Mouse (Mus musculus): ENCODE results near the gene L1td1. TPM values are rescaled to one million over a fixed set of nuclear protein-coding genes. Genes with fewer than 3 reads are reported as not detected.

Gene L1td1
- polyA plus RNA-seq, 1 experiment from 2014 or later = not detected

GRCm38 (mm10) chr4:98693465-98694185 lies 32.9 kb upstream of the L1td1 start:
- TF ChIP-seq EP300 (IDR thresholded peaks at IDR 0.05) (no peak), CTCF (IDR thresholded peaks at IDR 0.05) (no peak)
- Histone ChIP-seq H3K9ac (replicated peaks; ENCODE audit: low read depth) (no peak overlapping the region), H3K4me1 (ENCODE audit: insufficient read depth, low read depth, low read length) (no peaks in the 10 kb centered on the region), H3K4me2 (replicated peaks; ENCODE audit: low read depth, low read length) (no peak overlapping the region), H3K27ac (ENCODE audit: low read length) (no peak overlapping the region), H3K4me3 (ENCODE audit: low read depth, low read length) (no peak overlapping the region), H3K27me3 (replicated peaks; ENCODE audit: insufficient read depth, low read length) (no peaks in the 10 kb centered on the region), H3K9me3 (ENCODE audit: low read length) (no peaks in the 10 kb centered on the region), H3K36me3 (ENCODE audit: insufficient read depth, low read length) (no peaks in the 10 kb centered on the region)
- ATAC-seq = no peak
- DNase-seq (ENCODE audit: low spot score) = no peak
- 31% methylated on average over 9 of the region's 9 CpGs for WGBS

- no peaks in the 10 kb centered on the region for H3K4me1 ChIP-seq (ENCODE audit: insufficient read depth, low read depth, low read length)
- TF ChIP-seq EP300 (IDR thresholded peaks at IDR 0.05) (no peak), CTCF (IDR thresholded peaks at IDR 0.05) (no peak)
- no peak overlapping the region for H3K4me2 ChIP-seq (replicated peaks; ENCODE audit: low read depth, low read length)
- H3K9me3 ChIP-seq (ENCODE audit: low read length) = no peaks in the 10 kb centered on the region
- no peak for ATAC-seq
- no peak overlapping the region for H3K27ac ChIP-seq (ENCODE audit: low read length)
- H3K36me3 ChIP-seq (ENCODE audit: insufficient read depth, low read length) = no peaks in the 10 kb centered on the region
- 82% methylated on average over 3 of the region's 4 CpGs for WGBS
- DNase-seq (ENCODE audit: low spot score) = no peak
- H3K27me3 ChIP-seq (replicated peaks; ENCODE audit: insufficient read depth, low read length) = no peaks in the 10 kb centered on the region
- H3K4me3 ChIP-seq (ENCODE audit: low read depth, low read length) = no peak overlapping the region
- H3K9ac ChIP-seq (replicated peaks; ENCODE audit: low read depth) = no peak overlapping the region
Observed at GRCm38 (mm10) chr4:98697932-98698331, 28.6 kb upstream of the L1td1 start.

- WGBS = 49% methylated on average over 3 of the region's 3 CpGs
Observed at GRCm38 (mm10) chr4:98698921-98699320, 27.6 kb upstream of the L1td1 start.

DNA sequence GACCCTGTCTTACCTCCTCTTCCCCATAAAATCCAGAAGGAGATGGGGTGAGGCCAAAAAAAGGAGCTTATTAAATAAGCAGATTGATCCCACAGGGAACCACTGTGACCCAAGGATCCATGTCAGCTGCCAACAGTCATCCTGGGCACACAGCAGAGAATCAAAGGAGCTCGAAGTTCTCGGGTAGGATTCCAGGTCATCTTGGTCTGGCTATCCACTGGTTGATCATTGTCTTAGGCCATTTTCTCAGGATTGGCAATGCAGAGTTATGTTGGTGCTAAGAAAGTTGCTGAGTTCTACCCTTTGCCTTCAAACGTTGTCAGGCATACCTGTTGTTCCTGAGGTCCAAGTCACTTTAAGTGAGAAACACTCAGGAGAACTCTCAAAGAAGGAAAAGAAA lies 26.4 kb upstream of the L1td1 start:
- Histone ChIP-seq H3K4me3 (ENCODE audit: low read depth, low read length) (no peak overlapping the region), H3K9me3 (ENCODE audit: low read length) (no peaks in the 10 kb centered on the region), H3K27ac (ENCODE audit: low read length) (no peak overlapping the region), H3K9ac (replicated peaks; ENCODE audit: low read depth) (no peak overlapping the region), H3K4me2 (replicated peaks; ENCODE audit: low read depth, low read length) (no peak overlapping the region), H3K4me1 (ENCODE audit: insufficient read depth, low read depth, low read length) (no peaks in the 10 kb centered on the region), H3K36me3 (ENCODE audit: insufficient read depth, low read length) (no peaks in the 10 kb centered on the region), H3K27me3 (replicated peaks; ENCODE audit: insufficient read depth, low read length) (no peaks in the 10 kb centered on the region)
- no peak for TF ChIP-seq CTCF (IDR thresholded peaks at IDR 0.05)
- TF ChIP-seq EP300 (IDR thresholded peaks at IDR 0.05) = no peak
- 92% methylated on average over 3 of the region's 3 CpGs for WGBS
- DNase-seq (ENCODE audit: low spot score) (no peak), ATAC-seq (no peak)

More at GRCm38 (mm10) chr4:98698921-98699320, 27.6 kb upstream of the L1td1 start:
- TF ChIP-seq EP300 (IDR thresholded peaks at IDR 0.05) (no peak), CTCF (IDR thresholded peaks at IDR 0.05) (no peak)
- Histone ChIP-seq H3K27me3 (replicated peaks; ENCODE audit: insufficient read depth, low read length) (no peaks in the 10 kb centered on the region), H3K4me1 (ENCODE audit: insufficient read depth, low read depth, low read length) (no peaks in the 10 kb centered on the region), H3K9me3 (ENCODE audit: low read length) (no peaks in the 10 kb centered on the region), H3K4me3 (ENCODE audit: low read depth, low read length) (no peak overlapping the region), H3K27ac (ENCODE audit: low read length) (no peak overlapping the region), H3K4me2 (replicated peaks; ENCODE audit: low read depth, low read length) (no peak overlapping the region), H3K36me3 (ENCODE audit: insufficient read depth, low read length) (no peaks in the 10 kb centered on the region), H3K9ac (replicated peaks; ENCODE audit: low read depth) (no peak overlapping the region)
- no peak for ATAC-seq
- DNase-seq (ENCODE audit: low spot score) = no peak

- H3K4me2 ChIP-seq (replicated peaks; ENCODE audit: low read depth, low read length) = no peak overlapping the region
- no peaks in the 10 kb centered on the region for H3K27me3 ChIP-seq (replicated peaks; ENCODE audit: insufficient read depth, low read length)
- H3K27ac ChIP-seq (ENCODE audit: low read length) = no peak overlapping the region
- H3K9me3 ChIP-seq (ENCODE audit: low read length) = no peaks in the 10 kb centered on the region
- DNase-seq (ENCODE audit: low spot score) (peak; percentile 67), ATAC-seq (peak; percentile 52)
- no peak overlapping the region for H3K9ac ChIP-seq (replicated peaks; ENCODE audit: low read depth)
- H3K4me1 ChIP-seq (ENCODE audit: insufficient read depth, low read depth, low read length) = no peaks in the 10 kb centered on the region
- no peak overlapping the region for H3K4me3 ChIP-seq (ENCODE audit: low read depth, low read length)
- TF ChIP-seq EP300 (IDR thresholded peaks at IDR 0.05) = no peak
- TF ChIP-seq CTCF (IDR thresholded peaks at IDR 0.05) = peak; percentile 91
- WGBS = 26% methylated on average over 12 of the region's 12 CpGs
- H3K36me3 ChIP-seq (ENCODE audit: insufficient read depth, low read length) = no peaks in the 10 kb centered on the region
Observed at GRCm38 (mm10) chr4:98702201-98702894, 24.2 kb upstream of the L1td1 start.

DNA sequence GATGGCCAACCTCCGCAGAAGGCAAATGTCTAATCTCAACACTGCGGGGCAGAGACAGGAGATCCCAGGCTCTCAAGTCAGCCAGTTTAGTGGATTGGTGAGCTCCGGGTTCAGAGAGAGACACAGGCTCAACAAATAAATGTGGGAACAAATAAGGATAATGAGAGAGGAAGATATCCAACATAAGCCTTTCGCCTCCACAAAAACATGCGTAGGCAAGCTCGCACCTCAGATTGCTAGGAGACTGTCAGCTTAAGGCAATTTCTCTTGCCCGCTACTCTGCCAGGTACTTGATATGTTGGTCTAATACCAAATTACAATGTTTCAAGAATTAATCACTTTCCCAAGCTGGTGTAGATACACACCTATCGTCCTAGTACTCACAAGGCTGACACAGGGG lies 15.6 kb upstream of the L1td1 start:
- TF ChIP-seq EP300 (IDR thresholded peaks at IDR 0.05) (no peak), CTCF (IDR thresholded peaks at IDR 0.05) (no peak)
- DNase-seq (ENCODE audit: low spot score) = no peak
- H3K27ac ChIP-seq (ENCODE audit: low read length) = no peak overlapping the region
- no peaks in the 10 kb centered on the region for H3K4me1 ChIP-seq (ENCODE audit: insufficient read depth, low read depth, low read length)
- H3K4me2 ChIP-seq (replicated peaks; ENCODE audit: low read depth, low read length) = no peak overlapping the region
- H3K27me3 ChIP-seq (replicated peaks; ENCODE audit: insufficient read depth, low read length) = no peaks in the 10 kb centered on the region
- no peak for ATAC-seq
- no peaks in the 10 kb centered on the region for H3K36me3 ChIP-seq (ENCODE audit: insufficient read depth, low read length)
- WGBS = 91% methylated on average over 8 of the region's 8 CpGs
- no peak overlapping the region for H3K4me3 ChIP-seq (ENCODE audit: low read depth, low read length)
- H3K9ac ChIP-seq (replicated peaks; ENCODE audit: low read depth) = no peak overlapping the region
- no peaks in the 10 kb centered on the region for H3K9me3 ChIP-seq (ENCODE audit: low read length)

Data from lung, postnatal 0 days (tissue).